Mouse (Mus musculus): ENCODE results near the gene Olfr617.
"Not testable (repeated sequence)": the region's sequence is repeated elsewhere in the genome, so short reads cannot be mapped to it uniquely, and the experiment has no call there.

Olfr617 gene

GRCm38 (mm10) chr7:103572761-103573160 lies at the start of gene Olfr617:
Gene Olfr617, plus strand, starts transcription at chr7:103573061.
- POLR2A ChIA-PET, result no interaction called here
- CTCF ChIA-PET, result no interaction called here

- CTCF ChIA-PET, result not testable (repeated sequence)
Observed at GRCm38 (mm10) chr7:103542617-103543016, 30.2 kb upstream of the Olfr617 start, which contains the start of gene Olfr612. Gene Olfr612, minus strand, starts transcription at chr7:103542717.

GRCm38 (mm10) chr7:103547774-103548173 lies 25.1 kb upstream of the Olfr617 start, which contains the start of gene Olfr613:
Gene Olfr613, plus strand, starts transcription at chr7:103548074.
- ChIA-PET CTCF (no interaction called here), POLR2A (no interaction called here)

More at GRCm38 (mm10) chr7:103542617-103543016, 30.2 kb upstream of the Olfr617 start, which contains the start of gene Olfr612:
- POLR2A ChIA-PET, result not testable (repeated sequence)

GRCm38 (mm10) chr7:103555779-103556178 lies 17.1 kb upstream of the Olfr617 start, which contains the start of gene Olfr615:
Gene Olfr615, plus strand, starts transcription at chr7:103556079.
- ChIA-PET POLR2A (no interaction called here), CTCF (no interaction called here)

GRCm38 (mm10) chr7:103569043-103569442 lies 3.8 kb upstream of the Olfr617 start, which contains the start of gene Olfr616:
Gene Olfr616, minus strand, starts transcription at chr7:103569143.
- ChIA-PET POLR2A (no interaction called here), CTCF (no interaction called here)

GRCm38 (mm10) chr7:103589803-103590202 lies 16.9 kb downstream of the Olfr617 start, which contains the start of gene Olfr618:
Gene Olfr618, plus strand, starts transcription at chr7:103590103.
- ChIA-PET CTCF (no interaction called here), POLR2A (no interaction called here)

GRCm38 (mm10) chr7:103600275-103600674 lies 27.4 kb downstream of the Olfr617 start, which contains the start of gene Olfr619:
Gene Olfr619, plus strand, starts transcription at chr7:103600575.
- POLR2A ChIA-PET, result no interaction called here
- CTCF ChIA-PET, result no interaction called here

GRCm38 (mm10) chr7:103607425-103607824 lies 34.6 kb downstream of the Olfr617 start:
- ChIA-PET POLR2A (no interaction called here), CTCF (no interaction called here)

GRCm38 (mm10) chr7:103612434-103612833 lies 39.6 kb downstream of the Olfr617 start, which contains the start of gene Olfr620:
Gene Olfr620, minus strand, starts transcription at chr7:103612534.
- POLR2A ChIA-PET, result no interaction called here
- CTCF ChIA-PET, result no interaction called here
